Mouse (Mus musculus): ENCODE results near the gene Ghrh.

The Ghrh gene

GRCm38 (mm10) chr2:157343337-157343736 lies 4.0 kb downstream of the Ghrh start:
- no peak for DNase-seq

- no peak for DNase-seq
Measured at GRCm38 (mm10) chr2:157342328-157342926, 4.9 kb downstream of the Ghrh start.

- DNase-seq: peak; percentile 66
Measured at GRCm38 (mm10) chr2:157341554-157342270, 5.6 kb downstream of the Ghrh start.

- no peak for DNase-seq
Measured at GRCm38 (mm10) chr2:157340221-157340741, 7.0 kb downstream of the Ghrh start.

GRCm38 (mm10) chr2:157339532-157339931 lies 7.8 kb downstream of the Ghrh start:
- no peak for DNase-seq

GRCm38 (mm10) chr2:157338663-157339062 lies 8.6 kb downstream of the Ghrh start:
- DNase-seq: peak; percentile 58

- no peak for DNase-seq
Measured at GRCm38 (mm10) chr2:157332059-157332458, 15.2 kb downstream of the Ghrh start.

GRCm38 (mm10) chr2:157328570-157328969 lies 18.7 kb downstream of the Ghrh start:
- no peak for DNase-seq

- no peak for DNase-seq
Measured at GRCm38 (mm10) chr2:157328106-157328505, 19.2 kb downstream of the Ghrh start.

GRCm38 (mm10) chr2:157325238-157325637 lies 22.1 kb downstream of the Ghrh start:
- DNase-seq: no peak

- DNase-seq: no peak
Measured at GRCm38 (mm10) chr2:157322029-157322766, 25.1 kb downstream of the Ghrh start.

- no peak for DNase-seq
Measured at GRCm38 (mm10) chr2:157320886-157321285, 26.4 kb downstream of the Ghrh start.

- no peak for DNase-seq
Measured at GRCm38 (mm10) chr2:157320135-157320534, 27.2 kb downstream of the Ghrh start.

GRCm38 (mm10) chr2:157317220-157317619 lies 30.1 kb downstream of the Ghrh start:
- DNase-seq: no peak

- DNase-seq: no peak
Measured at GRCm38 (mm10) chr2:157316358-157316933, 30.9 kb downstream of the Ghrh start.

- no peak for DNase-seq
Measured at GRCm38 (mm10) chr2:157315486-157315885, 31.8 kb downstream of the Ghrh start.

GRCm38 (mm10) chr2:157314310-157314709 lies 33.0 kb downstream of the Ghrh start:
- no peak for DNase-seq

- no peak for DNase-seq
Measured at GRCm38 (mm10) chr2:157313718-157314117, 33.6 kb downstream of the Ghrh start.

- no peak for DNase-seq
Measured at GRCm38 (mm10) chr2:157310963-157311637, 36.2 kb downstream of the Ghrh start.

- DNase-seq: no peak
Measured at GRCm38 (mm10) chr2:157309611-157310010, 37.7 kb downstream of the Ghrh start.

- DNase-seq: no peak
Measured at GRCm38 (mm10) chr2:157308273-157308917, 38.9 kb downstream of the Ghrh start.

- no peak for DNase-seq
Measured at GRCm38 (mm10) chr2:157307715-157308265, 39.5 kb downstream of the Ghrh start.

Measured in thymus, postnatal 25 days (tissue).